Mouse (Mus musculus) activated CD4-positive, CD25-positive, alpha-beta regulatory T cell, adult 9 weeks (primary cell): Measurements from ENCODE around the gene Plpp1. TPM values are rescaled to one million over a fixed set of nuclear protein-coding genes. Genes with fewer than 3 reads are reported as not detected.

ENCODE experiments used
- polyA plus RNA-seq: library from polyadenylated mRNA; unstranded; fragments of 100-300 nt; shearing (Covaris generic); gene quantifications from one replicate; pipeline ENCODE4 v1.2.1, GENCODE M21; 2017

Gene Plpp1
- 5.5 TPM for polyA plus RNA-seq

GRCm38 (mm10) chr13:112800597-112801380, at the start of gene Plpp1:
Gene Plpp1 (plus strand): TSS chr13:112800792.

Other genes starting within 250 kb of the Plpp1 start
- not detected for gene Il31ra, start 206.4 kb upstream of the Plpp1 start, polyA plus RNA-seq
- not detected for gene Ddx4, start 148.3 kb upstream of the Plpp1 start, polyA plus RNA-seq
- 38.8 TPM for gene Slc38a9, start 140.0 kb upstream of the Plpp1 start, polyA plus RNA-seq
- gene Mtrex, start 126.6 kb downstream of the Plpp1 start, polyA plus RNA-seq, result 95.0 TPM
- gene Dhx29, start 126.7 kb downstream of the Plpp1 start, polyA plus RNA-seq, result 32.2 TPM
- not detected for gene Ccno, start 187.0 kb downstream of the Plpp1 start, polyA plus RNA-seq
- gene Mcidas, start 193.1 kb downstream of the Plpp1 start, polyA plus RNA-seq, result not detected
- not detected for gene Cdc20b, start 234.3 kb downstream of the Plpp1 start, polyA plus RNA-seq
- gene Gpx8, start 245.6 kb downstream of the Plpp1 start, polyA plus RNA-seq, result not detected